25 mouse cellular contexts compared by ENCODE assay signal in the genomic region with DNA sequence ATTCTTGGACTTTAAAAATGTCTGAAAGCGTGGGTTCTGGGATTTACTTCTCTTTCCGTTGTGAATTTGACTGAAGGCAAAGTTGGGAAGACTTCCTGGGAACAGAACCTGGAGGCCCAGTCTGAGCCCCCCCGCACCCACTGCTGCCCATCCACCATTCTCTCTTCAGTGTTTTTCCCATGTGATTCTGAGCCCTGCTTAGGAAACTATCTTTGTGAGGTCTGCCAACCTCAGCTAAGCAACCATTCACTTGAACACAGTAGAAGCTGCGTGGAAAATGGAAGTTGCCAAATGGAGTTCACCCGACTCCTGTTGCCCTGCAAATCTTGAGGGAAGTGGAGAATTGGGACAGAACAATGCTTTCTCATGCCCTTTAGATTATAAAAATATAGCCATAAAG. TPM values are rescaled to one million over a fixed set of nuclear protein-coding genes. Genes with fewer than 3 reads are reported as not detected.
DNase-seq lines count a peak whose midpoint lies in the region; ATAC-seq and TF ChIP-seq lines count a peak whose summit lies in the region.
"Had no signal": no experiment of that assay in that cellular context is flagged by ENCODE, and none has a peak within 500 bp of the region (broad histone marks: within the 10 kb centered on the region; RNA-seq: fewer than 3 reads in every experiment).

No protein-coding gene starts in this region.

- no peaks in the 10 kb centered on the region; the same call in 1 of the 2 replicates for H3K9me3 ChIP-seq in hindbrain, postnatal 0 days (ENCODE audit: low read length)
- no peaks in the 10 kb centered on the region for H3K9me3 ChIP-seq in hindbrain, embryonic 12.5 days (replicated peaks)
- H3K9me3 ChIP-seq: embryonic facial prominence, embryonic 15.5 days; heart, embryonic 10.5 days had no signal

- intact Hi-C loops in left cerebral cortex, postnatal 4 days (cut with DNase I): loop anchor here (5.0 kb wide), 1 partner anchor 174 kb away; no protein-coding TSS in a partner anchor

- no peaks in the 10 kb centered on the region for H3K36me3 ChIP-seq in hindbrain, postnatal 0 days (ENCODE audit: insufficient read depth, low read length)
- H3K36me3 ChIP-seq in hindbrain, embryonic 12.5 days: no peaks in the 10 kb centered on the region
- H3K36me3 ChIP-seq: embryonic facial prominence, embryonic 15.5 days; forebrain, embryonic 10.5 days; heart, embryonic 10.5 days had no signal

- ATAC-seq in hindbrain, postnatal 0 days: 0 out of 2 replicates have a peak, but pooled peaks have one; percentile 40
- ATAC-seq in hindbrain, embryonic 12.5 days (ENCODE audit: low FRiP score): no peak
- ATAC-seq: activated CD4-positive, CD25-positive, alpha-beta regulatory T cell, adult 4 months; forebrain, embryonic 14.5 days; Patski had no signal

- H3K4me1 ChIP-seq in hindbrain, postnatal 0 days (ENCODE audit: insufficient read depth, low read length): no peaks in the 10 kb centered on the region
- no peaks in the 10 kb centered on the region for H3K4me1 ChIP-seq in hindbrain, embryonic 12.5 days
- H3K4me1 ChIP-seq: embryonic facial prominence, embryonic 15.5 days; forebrain, embryonic 10.5 days; heart, embryonic 10.5 days had no signal

- H3K27me3 ChIP-seq in hindbrain, postnatal 0 days (ENCODE audit: insufficient read depth, low read length): no peaks in the 10 kb centered on the region
- H3K27me3 ChIP-seq in hindbrain, embryonic 12.5 days: no peaks in the 10 kb centered on the region
- H3K27me3 ChIP-seq: CH12.LX; embryonic facial prominence, embryonic 15.5 days had no signal

- WGBS in hindbrain, postnatal 0 days: 65% methylated on average over 5 of the region's 5 CpGs
- 85% methylated on average over 5 of the region's 5 CpGs for WGBS in hindbrain, embryonic 12.5 days

- H3K4me3 ChIP-seq in hindbrain, postnatal 0 days (ENCODE audit: low read length): no peak overlapping the region
- no peak overlapping the region for H3K4me3 ChIP-seq in hindbrain, embryonic 12.5 days
- H3K4me3 ChIP-seq: embryonic facial prominence, embryonic 15.5 days; erythroblast, embryonic 14.5 days; forebrain, embryonic 10.5 days; gastrocnemius, adult 2 months; heart, embryonic 10.5 days had no signal

- H3K4me2 ChIP-seq in hindbrain, postnatal 0 days (ENCODE audit: low read depth, low read length): no peak overlapping the region
- H3K4me2 ChIP-seq in hindbrain, embryonic 12.5 days (replicated peaks): no peak overlapping the region
- H3K4me2 ChIP-seq: embryonic facial prominence, embryonic 15.5 days; hindbrain, embryonic 14.5 days had no signal

- DNase-seq in hindbrain, postnatal 0 days (ENCODE audit: low spot score): peak; percentile 58
- peak; percentile 11 for DNase-seq in left cerebral cortex, postnatal 4 days
- no peak for DNase-seq in left cerebral cortex, adult 18-20 months (ENCODE audit: low spot score in 2 of 2)
- DNase-seq in right cerebral cortex, postnatal 10 days (ENCODE audit: low spot score in 2 of 2): peak; percentile 44 to 53
- no peak for DNase-seq in right cerebral cortex, postnatal 25 days
- DNase-seq in layer of hippocampus, postnatal 36 days: peak; percentile 6 to 37
- no peak for DNase-seq in retina, embryonic 14.5 days (ENCODE audit: low spot score)
- DNase-seq: adrenal gland, postnatal 14 days; embryo, embryonic 11 days; gastrocnemius, adult 2 months; gastrocnemius, postnatal 25 days; heart, adult 11 months; heart, postnatal 10 days; heart, postnatal 4 days had no signal

- H3K27ac ChIP-seq in hindbrain, postnatal 0 days: 0 out of 2 replicates have a peak overlapping the region, but pooled peaks have one; percentile 7
- no peak overlapping the region for H3K27ac ChIP-seq in hindbrain, embryonic 12.5 days
- H3K27ac ChIP-seq: embryonic facial prominence, embryonic 15.5 days; forebrain, embryonic 10.5 days; gastrocnemius, adult 2 months; heart, embryonic 10.5 days; hindbrain, embryonic 14.5 days had no signal

- H3K9ac ChIP-seq in hindbrain, postnatal 0 days (replicated peaks; ENCODE audit: low read length): no peak overlapping the region
- no peak overlapping the region for H3K9ac ChIP-seq in hindbrain, embryonic 12.5 days
- H3K9ac ChIP-seq: embryonic facial prominence, embryonic 15.5 days; hindbrain, embryonic 14.5 days had no signal

- TF ChIP-seq CTCF in hindbrain, postnatal 0 days (IDR thresholded peaks at IDR 0.05; ENCODE audit: low read depth): no peak

RNA-seq across cellular contexts. Expression of gene Grm3, which starts 8.7 kb away (rescaled TPM):
- total RNA-seq in hindbrain, postnatal 0 days (2014; rRNA removed): 243 and 246 TPM in 2 replicates
- 88.7 and 96.0 TPM in 2 replicates for polyA plus RNA-seq in hindbrain, postnatal 0 days (2015; fragmentation: Nextera tagmentation; extraction: Ambion mirVana)
- 5.6 and 7.4 TPM in 2 replicates for polyA plus RNA-seq in hindbrain, embryonic 12.5 days (2016; fragmentation: Nextera tagmentation; extraction: Ambion mirVana)
- total RNA-seq in left cerebral cortex, postnatal 4 days (2021): 100 to 1,000 TPM; 188 to 216 TPM
- 100 to 1,000 TPM; 116 to 119 TPM for total RNA-seq in left cerebral cortex, adult 18-20 months (2021)
- 10 to 100 TPM; 60.5 to 69.1 TPM for total RNA-seq in layer of hippocampus, postnatal 36 days (2021)
- total RNA-seq: CH12.LX; common myeloid progenitor, adult 5-6 weeks; gastrocnemius, adult 2 months; gastrocnemius, postnatal 25 days; heart, postnatal 4 days had no signal
- polyA plus RNA-seq: activated CD4-positive, CD25-positive, alpha-beta regulatory T cell, adult 4 months; erythroblast, embryonic 14.5 days had no signal

Comparison
In these comparisons a context has a peak if more than half of its experiments do, and no peak if none do; other contexts are left out.
1. DNase-seq: peak in hindbrain, postnatal 0 days (single experiment), left cerebral cortex, postnatal 4 days (single experiment), right cerebral cortex, postnatal 10 days (2 of 2) and layer of hippocampus, postnatal 36 days (2 of 2); none in left cerebral cortex, adult 18-20 months (0 of 2), right cerebral cortex, postnatal 25 days (single experiment) and retina, embryonic 14.5 days (single experiment).